Mouse (Mus musculus): ENCODE measurements at regions not wholly inside any gene's neighbourhood (a gene's known extent, or its start where the extent isn't known, plus 50 kb on each side); places are given as distances from the start of the nearest gene placed in this dataset.

DNA sequence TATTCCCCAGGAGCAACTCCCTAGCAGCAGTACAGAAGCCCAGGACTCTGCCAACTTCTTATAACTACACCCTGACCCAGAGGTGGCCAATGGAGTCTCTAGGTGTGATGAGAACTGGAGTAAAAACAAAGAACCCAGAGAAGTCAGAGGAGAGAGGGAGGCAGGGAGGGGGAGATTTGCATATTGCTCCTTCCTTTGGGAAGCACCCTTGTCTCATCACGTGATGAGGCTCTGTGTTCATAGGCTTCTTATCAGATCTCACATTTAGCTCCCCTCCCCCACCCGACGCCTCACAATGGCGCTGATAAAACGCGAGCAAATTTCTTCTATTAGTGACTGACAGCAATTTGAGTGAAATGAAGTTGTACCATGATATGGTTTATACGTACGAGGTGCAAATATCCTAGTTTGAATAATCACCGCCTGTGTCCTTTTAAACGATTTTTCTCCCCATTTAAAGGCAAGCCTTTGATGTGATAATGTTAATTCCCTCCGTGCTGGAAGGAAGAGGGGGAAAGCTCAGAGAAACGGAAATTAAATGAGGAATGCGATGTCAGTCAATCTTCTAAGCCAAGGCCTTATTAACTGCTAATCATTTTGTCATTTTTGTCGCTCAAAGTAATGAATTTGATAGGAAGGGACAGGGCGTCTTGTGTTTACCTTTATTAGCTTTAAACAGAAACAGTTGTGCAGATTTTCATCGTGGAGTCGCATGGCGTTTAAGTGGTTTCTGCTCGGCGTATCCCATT is 273.3 kb downstream of the Irx1 start:
- no peak overlapping the region for H3K27ac ChIP-seq (ENCODE audit: insufficient read depth, low read length)
- no peak for DNase-seq (ENCODE audit: low read depth in 1 of 2, low spot score in 2 of 2)
- no peak overlapping the region for H3K4me3 ChIP-seq (ENCODE audit: extremely low read depth, insufficient read depth, insufficient read length)
- H3K4me1 ChIP-seq (ENCODE audit: control insufficient read depth, insufficient read depth, insufficient read length), result no peaks in the 10 kb centered on the region
- 43% methylated on average over 20 of the region's 20 CpGs for WGBS
- TF ChIP-seq POLR2A (IDR thresholded peaks at IDR 0.05; ENCODE audit: low read depth, low read length) (no peak), CTCF (IDR thresholded peaks at IDR 0.05; ENCODE audit: extremely low read depth, insufficient read depth, insufficient read length, insufficient replicate concordance) (no peak)
- H3K36me3 ChIP-seq (ENCODE audit: control insufficient read depth, insufficient read depth, low read length), result no peaks in the 10 kb centered on the region
- no peaks in the 10 kb centered on the region for H3K27me3 ChIP-seq (ENCODE audit: control insufficient read depth, insufficient read depth, low read length)

DNA sequence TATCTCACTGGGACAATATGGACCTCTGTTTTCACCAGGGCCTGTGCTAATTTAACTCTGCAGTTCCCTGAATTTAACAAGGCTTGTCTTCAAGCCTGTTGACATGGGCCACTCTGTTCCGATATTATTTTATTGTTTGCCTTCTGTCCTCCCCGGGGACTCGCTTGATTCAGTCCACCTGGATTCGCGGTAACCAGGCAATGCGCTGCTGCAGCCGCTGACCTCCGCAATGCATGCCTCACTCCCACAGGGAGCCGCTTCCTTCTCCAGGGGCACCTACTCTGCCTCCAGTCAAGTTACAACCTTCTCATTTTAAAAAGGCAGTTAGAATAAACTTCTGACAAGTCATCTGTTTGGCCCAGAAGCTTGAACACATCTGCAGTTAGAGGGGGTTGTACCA is 274.3 kb downstream of the Irx1 start:
- H3K36me3 ChIP-seq (ENCODE audit: control insufficient read depth, insufficient read depth, low read length), result no peaks in the 10 kb centered on the region
- H3K27ac ChIP-seq (ENCODE audit: insufficient read depth, low read length), result no peak overlapping the region
- H3K27me3 ChIP-seq (ENCODE audit: control insufficient read depth, insufficient read depth, low read length), result no peaks in the 10 kb centered on the region
- no peaks in the 10 kb centered on the region for H3K4me1 ChIP-seq (ENCODE audit: control insufficient read depth, insufficient read depth, insufficient read length)
- DNase-seq (ENCODE audit: low read depth in 1 of 2, low spot score in 2 of 2), result no peak
- TF ChIP-seq CTCF (IDR thresholded peaks at IDR 0.05; ENCODE audit: extremely low read depth, insufficient read depth, insufficient read length, insufficient replicate concordance) (no peak), POLR2A (IDR thresholded peaks at IDR 0.05; ENCODE audit: low read depth, low read length) (no peak)
- no peak overlapping the region for H3K4me3 ChIP-seq (ENCODE audit: extremely low read depth, insufficient read depth, insufficient read length)
- WGBS, result 64% methylated on average over 9 of the region's 9 CpGs

DNA sequence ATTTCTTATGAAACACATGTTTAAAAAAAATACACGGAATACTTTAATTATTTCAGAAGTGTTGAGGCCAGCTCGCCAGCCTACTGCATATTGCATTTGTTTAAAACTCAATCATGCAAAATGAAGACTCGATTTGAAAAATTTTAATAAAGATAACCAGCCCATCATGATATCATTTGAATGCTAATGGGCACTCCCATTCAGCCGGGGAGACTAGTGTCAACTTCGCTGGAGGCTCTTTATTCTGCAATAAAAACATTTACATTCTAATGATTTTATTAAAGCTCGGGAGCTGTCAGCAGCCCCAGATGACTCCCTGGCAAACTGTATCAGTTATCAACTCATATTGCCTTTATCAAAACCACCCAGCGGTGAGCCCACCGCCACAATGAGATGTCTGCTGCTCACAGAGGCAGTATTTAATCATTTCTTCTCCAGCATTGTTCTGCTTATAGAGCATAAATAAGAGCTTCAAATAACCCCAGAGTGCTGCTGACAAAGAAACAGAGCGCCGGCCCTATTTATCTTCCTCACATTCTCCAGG is 287.4 kb downstream of the Irx1 start:
- 85% methylated on average over 10 of the region's 10 CpGs for WGBS
- H3K4me1 ChIP-seq (ENCODE audit: control insufficient read depth, insufficient read depth, insufficient read length), result no peaks in the 10 kb centered on the region
- H3K27me3 ChIP-seq (ENCODE audit: control insufficient read depth, insufficient read depth, low read length), result no peaks in the 10 kb centered on the region
- no peak for TF ChIP-seq POLR2A (IDR thresholded peaks at IDR 0.05; ENCODE audit: low read depth, low read length)
- TF ChIP-seq CTCF (IDR thresholded peaks at IDR 0.05; ENCODE audit: extremely low read depth, insufficient read depth, insufficient read length, insufficient replicate concordance), result no peak
- H3K27ac ChIP-seq (ENCODE audit: insufficient read depth, low read length), result no peak overlapping the region
- H3K36me3 ChIP-seq (ENCODE audit: control insufficient read depth, insufficient read depth, low read length), result no peaks in the 10 kb centered on the region
- DNase-seq (ENCODE audit: low read depth in 1 of 2, low spot score in 2 of 2), result no peak
- no peak overlapping the region for H3K4me3 ChIP-seq (ENCODE audit: extremely low read depth, insufficient read depth, insufficient read length)

DNA sequence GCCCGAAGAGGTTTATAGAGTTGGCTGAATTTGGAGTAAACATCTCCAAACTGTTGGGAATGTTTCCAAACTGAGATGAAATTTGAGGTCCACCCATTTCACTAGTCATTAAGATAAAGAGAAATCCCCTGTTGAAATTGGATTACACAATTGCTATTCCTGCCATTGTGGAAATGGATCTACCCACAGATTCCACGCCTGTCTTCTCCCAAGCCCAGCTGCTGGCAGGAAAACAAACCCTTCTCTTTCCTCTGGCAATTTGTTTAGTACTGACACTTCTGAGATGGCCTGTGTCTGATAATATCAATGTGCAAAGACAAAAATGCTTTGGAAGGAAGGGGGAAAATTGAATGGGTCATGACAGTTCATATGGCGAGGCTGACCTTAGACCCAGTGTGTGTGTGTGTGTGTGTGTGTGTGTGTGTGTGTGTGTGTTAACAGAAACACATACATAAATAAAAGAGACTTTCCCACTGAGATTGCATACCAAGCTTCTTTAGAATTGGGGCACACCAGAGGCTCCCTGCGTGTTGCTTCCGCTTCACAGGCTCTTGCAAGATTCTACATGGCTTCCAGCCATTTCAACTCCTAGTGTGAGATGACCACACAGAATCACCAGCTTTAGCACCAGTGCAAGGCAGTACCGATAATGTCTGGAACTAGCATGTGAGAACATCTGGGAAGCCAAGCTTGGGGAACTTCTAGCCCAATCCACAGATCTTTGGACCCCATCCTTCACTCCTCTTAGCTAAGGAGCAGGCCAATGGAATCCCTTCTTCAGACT is 293.4 kb downstream of the Irx1 start:
- no peak for DNase-seq (ENCODE audit: low read depth in 1 of 2, low spot score in 2 of 2)
- no peaks in the 10 kb centered on the region for H3K4me1 ChIP-seq (ENCODE audit: control insufficient read depth, insufficient read depth, insufficient read length)
- H3K27ac ChIP-seq (ENCODE audit: insufficient read depth, low read length), result no peak overlapping the region
- no peaks in the 10 kb centered on the region for H3K36me3 ChIP-seq (ENCODE audit: control insufficient read depth, insufficient read depth, low read length)
- TF ChIP-seq POLR2A (IDR thresholded peaks at IDR 0.05; ENCODE audit: low read depth, low read length) (no peak), CTCF (IDR thresholded peaks at IDR 0.05; ENCODE audit: extremely low read depth, insufficient read depth, insufficient read length, insufficient replicate concordance) (no peak)
- WGBS, result 76% methylated on average over 6 of the region's 6 CpGs
- H3K4me3 ChIP-seq (ENCODE audit: extremely low read depth, insufficient read depth, insufficient read length), result no peak overlapping the region
- no peaks in the 10 kb centered on the region for H3K27me3 ChIP-seq (ENCODE audit: control insufficient read depth, insufficient read depth, low read length)

DNA sequence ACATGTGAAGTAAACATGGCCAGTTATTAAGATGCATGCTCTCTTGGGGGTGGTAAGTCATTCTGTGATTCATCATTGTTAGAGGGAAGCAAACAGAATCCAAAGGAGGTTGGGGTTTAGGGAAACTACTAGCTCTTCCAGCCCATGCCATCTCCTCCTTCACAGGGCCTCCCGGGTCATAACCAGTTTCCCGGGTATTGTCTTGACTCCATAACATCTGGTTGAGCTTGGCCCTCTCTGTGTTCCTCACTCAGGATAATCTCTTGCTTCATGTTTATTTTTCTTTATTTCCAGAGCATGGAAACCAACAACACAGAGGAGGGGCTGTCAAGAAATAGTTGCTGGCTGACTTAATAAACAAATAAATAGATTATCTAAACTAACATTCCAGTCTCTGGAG is 295.3 kb downstream of the Irx1 start:
- TF ChIP-seq POLR2A (IDR thresholded peaks at IDR 0.05; ENCODE audit: low read depth, low read length) (no peak), CTCF (IDR thresholded peaks at IDR 0.05; ENCODE audit: extremely low read depth, insufficient read depth, insufficient read length, insufficient replicate concordance) (no peak)
- H3K4me1 ChIP-seq (ENCODE audit: control insufficient read depth, insufficient read depth, insufficient read length), result no peaks in the 10 kb centered on the region
- no peaks in the 10 kb centered on the region for H3K27me3 ChIP-seq (ENCODE audit: control insufficient read depth, insufficient read depth, low read length)
- H3K36me3 ChIP-seq (ENCODE audit: control insufficient read depth, insufficient read depth, low read length), result no peaks in the 10 kb centered on the region
- no peak overlapping the region for H3K4me3 ChIP-seq (ENCODE audit: extremely low read depth, insufficient read depth, insufficient read length)
- H3K27ac ChIP-seq (ENCODE audit: insufficient read depth, low read length), result no peak overlapping the region
- no peak for DNase-seq (ENCODE audit: low read depth in 1 of 2, low spot score in 2 of 2)
- WGBS, result 58% methylated on average over 2 of the region's 2 CpGs

DNA sequence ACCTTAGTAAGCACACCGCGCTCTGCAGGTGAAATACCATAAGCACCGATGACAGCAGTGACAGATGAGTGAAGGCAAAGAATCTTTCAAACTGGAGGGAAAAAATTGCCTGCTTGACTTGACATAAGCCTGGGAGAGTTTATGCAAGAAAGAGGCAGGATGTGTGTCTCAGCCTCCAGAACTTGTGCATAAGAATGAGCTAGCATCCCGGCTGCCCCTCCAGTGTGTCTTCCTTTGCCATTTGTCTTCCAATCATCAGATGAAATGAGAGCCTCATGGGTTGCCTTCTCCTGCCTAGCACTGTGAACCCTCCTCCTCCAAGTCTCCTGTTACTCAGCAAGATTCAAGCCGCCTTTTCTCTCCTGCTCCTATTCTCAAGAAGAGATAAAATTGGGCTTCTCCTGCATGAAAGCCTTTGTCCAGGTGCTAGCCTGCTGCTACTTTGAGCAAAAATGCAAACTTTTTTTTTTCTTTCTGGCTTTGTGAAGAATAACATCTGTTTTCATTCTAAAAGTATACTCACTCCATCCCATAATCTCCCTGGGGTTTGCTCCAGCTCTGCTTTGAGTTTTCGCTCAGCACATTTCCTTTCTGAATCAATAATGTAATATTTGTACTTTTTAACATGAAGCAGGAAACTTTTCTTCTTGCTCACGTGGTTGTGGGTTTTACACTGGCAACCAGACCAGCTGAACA is 298.2 kb downstream of the Irx1 start:
- TF ChIP-seq CTCF (IDR thresholded peaks at IDR 0.05; ENCODE audit: extremely low read depth, insufficient read depth, insufficient read length, insufficient replicate concordance), result no peak
- no peak for TF ChIP-seq POLR2A (IDR thresholded peaks at IDR 0.05; ENCODE audit: low read depth, low read length)
- Histone ChIP-seq H3K4me1 (ENCODE audit: control insufficient read depth, insufficient read depth, insufficient read length) (no peaks in the 10 kb centered on the region), H3K27ac (ENCODE audit: insufficient read depth, low read length) (no peak overlapping the region), H3K27me3 (ENCODE audit: control insufficient read depth, insufficient read depth, low read length) (no peaks in the 10 kb centered on the region), H3K4me3 (ENCODE audit: extremely low read depth, insufficient read depth, insufficient read length) (no peak overlapping the region), H3K36me3 (ENCODE audit: control insufficient read depth, insufficient read depth, low read length) (no peaks in the 10 kb centered on the region)
- 76% methylated on average over 7 of the region's 7 CpGs for WGBS
- DNase-seq (ENCODE audit: low read depth in 1 of 2, low spot score in 2 of 2), result no peak

Measured in spleen, adult 2 months (tissue).